Comparison of ENCODE assay signal across 7 mouse cellular contexts in the genomic region with DNA sequence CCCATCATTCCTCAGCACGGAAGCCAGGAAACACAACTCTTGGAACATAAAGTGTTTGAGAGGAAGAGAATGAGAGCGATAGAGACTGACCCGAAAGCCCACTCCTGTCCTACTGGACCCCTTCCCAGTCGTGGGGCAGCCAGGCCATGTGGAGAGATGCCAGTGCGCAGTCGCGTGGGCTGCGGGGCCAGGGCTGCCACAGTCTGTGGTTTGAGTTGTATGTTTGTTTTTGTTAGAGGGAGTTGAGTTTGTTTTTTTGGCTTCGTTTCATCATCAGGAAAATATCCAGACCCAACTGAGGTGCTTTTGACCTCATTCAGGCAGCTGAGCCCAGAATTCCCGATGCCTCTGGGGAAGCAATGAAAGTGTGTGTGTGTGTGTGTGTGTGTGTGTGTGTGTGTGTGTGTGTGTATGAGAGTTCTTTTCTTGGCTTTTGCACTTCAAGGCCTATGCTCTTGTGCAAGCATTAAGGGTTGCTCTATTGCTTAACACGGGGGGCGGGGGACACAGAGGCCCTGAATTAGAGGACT. TPM values are rescaled to one million over a fixed set of nuclear protein-coding genes. Genes with fewer than 3 reads are reported as not detected.
DNase-seq lines count a peak whose midpoint lies in the region; ATAC-seq and TF ChIP-seq lines count a peak whose summit lies in the region.

No protein-coding gene starts in this region.

- intact Hi-C loops in left cerebral cortex, postnatal 25 days (cut with DNase I), result no loop called here

- no peak overlapping the region for H3K4me3 ChIP-seq in heart, embryonic 14.5 days (ENCODE audit: control insufficient read depth in 1 of 2, insufficient read depth in 1 of 2, low read depth in 1 of 2, low read length in 2 of 2)
- H3K4me3 ChIP-seq in lung, adult 2 months (replicated peaks; ENCODE audit: extremely low read depth, low read depth, low read length), result peak overlapping the region; percentile 6

- peaks cover 11 to 12% of the 10 kb centered on the region in 2 experiments for H3K4me1 ChIP-seq in heart, embryonic 14.5 days (ENCODE audit: control insufficient read depth in 2 of 2, insufficient read depth in 2 of 2, low read length in 2 of 2)
- H3K4me1 ChIP-seq in lung, adult 2 months (ENCODE audit: control insufficient read depth, insufficient read depth, low read length), result peaks cover 8% of the 10 kb centered on the region

- no peak for TF ChIP-seq POLR2A in lung, adult 2 months (IDR thresholded peaks at IDR 0.05; ENCODE audit: borderline replicate concordance, extremely low read depth, low read depth, low read length)

- TF ChIP-seq CTCF in lung, adult 2 months (IDR thresholded peaks at IDR 0.05; ENCODE audit: insufficient read depth, low read length), result no peak

- WGBS in heart, embryonic 14.5 days, result 53% methylated on average over 12 of the region's 12 CpGs
- 26% methylated on average over 12 of the region's 12 CpGs for WGBS in lung, adult 2 months

- H3K4me2 ChIP-seq in heart, embryonic 14.5 days (ENCODE audit: low read length), result peak overlapping the region; percentile 1; the same call in 1 of the 2 replicates

- no peaks in the 10 kb centered on the region for H3K36me3 ChIP-seq in heart, embryonic 14.5 days (ENCODE audit: control insufficient read depth, insufficient read depth, low read length)

- no peak overlapping the region for H3K9ac ChIP-seq in heart, embryonic 14.5 days (ENCODE audit: low read length)

- peak; percentile 74; the same call in 1 of the 2 replicates for ATAC-seq in heart, embryonic 14.5 days (ENCODE audit: insufficient number of reproducible peaks, insufficient read depth, low FRiP score, low read depth)

- no peaks in the 10 kb centered on the region for H3K27me3 ChIP-seq in heart, embryonic 14.5 days (ENCODE audit: control insufficient read depth, insufficient read depth, low read length)

- peak; percentile 56 for DNase-seq in 3134 (ENCODE audit: extremely low read depth, insufficient read length, low spot score)
- DNase-seq in adipocyte (ENCODE audit: low spot score), result peak; percentile 98
- peak; percentile 29 for DNase-seq in lung, adult 2 months
- DNase-seq in thymus, adult 18-20 months, result no peak
- no peak for DNase-seq in left cerebral cortex, postnatal 25 days (ENCODE audit: low spot score in 2 of 2)
- no peak for DNase-seq in cerebellum, adult 11-12 months

- H3K9me3 ChIP-seq in heart, embryonic 14.5 days (ENCODE audit: control insufficient read depth, low read length), result no peaks in the 10 kb centered on the region

- peak overlapping the region; percentile 72 to 74 for H3K27ac ChIP-seq in heart, embryonic 14.5 days (replicated peaks in 1 of 2; ENCODE audit: control insufficient read depth in 1 of 2, insufficient read depth in 1 of 2, low read depth in 2 of 2, low read length in 2 of 2)

RNA-seq across cellular contexts. Expression of gene Siah1a, which starts 42.2 kb away (rescaled TPM):
- 36.3 and 39.7 TPM in 2 replicates for polyA plus RNA-seq in heart, embryonic 14.5 days (2014; fragmentation: Nextera tagmentation; extraction: Ambion mirVana)
- 21.3 and 27.5 TPM in 2 replicates for polyA plus RNA-seq in lung, adult 2 months (2012; rRNA removed)
- total RNA-seq in left cerebral cortex, postnatal 25 days (2021), result 10 to 100 TPM; 28.6 to 32.1 TPM

RNA-seq across cellular contexts. Expression of gene Gm10638, which starts 42.5 kb away (rescaled TPM):
- 4.6 and 5.5 TPM in 2 replicates for polyA plus RNA-seq in heart, embryonic 14.5 days (2014; fragmentation: Nextera tagmentation; extraction: Ambion mirVana)
- 3.9 and 5.4 TPM in 2 replicates for polyA plus RNA-seq in lung, adult 2 months (2012; rRNA removed)
- total RNA-seq in left cerebral cortex, postnatal 25 days (2021), result 1 to 10 TPM; 3.2 to 3.4 TPM

Comparison
In these comparisons a context has a peak if more than half of its experiments do, and no peak if none do; other contexts are left out.
1. DNase-seq: peak in 3134 (single experiment), adipocyte (single experiment) and lung, adult 2 months (single experiment); none in thymus, adult 18-20 months (0 of 2), left cerebral cortex, postnatal 25 days (0 of 2) and cerebellum, adult 11-12 months (single experiment).